Mouse (Mus musculus) small intestine, adult 2 months (tissue): ENCODE results near the gene Cntln. TPM values are rescaled to one million over a fixed set of nuclear protein-coding genes. Genes with fewer than 3 reads are reported as not detected.

Experiments used
- H3K27ac ChIP-seq: fragments of 200-500 bp; 2 replicates; pipeline ENCODE4 v1.5.1; 2012; ENCODE audit warnings: low read depth, low read length, control low read depth, inconsistent platforms; ENCODE audit not compliant: insufficient read depth
- H3K27me3 ChIP-seq: fragments of 200-500 bp; 2 replicates; pipeline ENCODE4 v1.6.1; 2012; ENCODE audit warnings: mild to moderate bottlenecking, moderate library complexity, low read length, inconsistent platforms; ENCODE audit not compliant: control insufficient read depth, insufficient read depth
- H3K36me3 ChIP-seq: fragments of 200-500 bp; 2 replicates; pipeline ENCODE4 v1.6.1; 2012; ENCODE audit warnings: mild to moderate bottlenecking, low read length, control low read depth, inconsistent platforms; ENCODE audit not compliant: control insufficient read depth, insufficient read depth
- H3K4me1 ChIP-seq: fragments of 200-500 bp; 2 replicates; pipeline ENCODE4 v1.6.1; 2012; ENCODE audit warnings: low read length, inconsistent platforms, mixed read lengths; ENCODE audit not compliant: control insufficient read depth, insufficient read depth, insufficient read length
- H3K4me3 ChIP-seq: fragments of 200-500 bp; 2 replicates; pipeline ENCODE4 v1.5.1; 2012; ENCODE audit warnings: low read depth, mild to moderate bottlenecking, control low read depth, inconsistent platforms, low read length, moderate library complexity
- CTCF ChIP-seq: fragments of 200-500 bp; IDR thresholded peaks from 2 replicates; pipeline ENCODE4 v1.5.1; 2012; ENCODE audit warnings: low read depth, mild to moderate bottlenecking, control low read depth, inconsistent platforms, low read length, moderate library complexity, mixed read lengths; ENCODE audit not compliant: insufficient replicate concordance, insufficient read length; ENCODE audit errors: extremely low read depth
- POLR2A ChIP-seq: fragments of 200-500 bp; IDR thresholded peaks from 2 replicates; pipeline ENCODE4 v1.6.1; 2012; ENCODE audit warnings: low read depth, mild to moderate bottlenecking, control low read depth, inconsistent platforms, low read length, moderate library complexity
- WGBS: fragments of 180-500 bp; shearing (Covaris S2); methylation state at CpG from one replicate; pipeline ENCODE4 v1.1.7; 2018; 5-methylcytosine and 5-hydroxymethylcytosine counted together
- polyA plus RNA-seq: library from polyadenylated mRNA; depleted of rRNA; stranded (reverse); fragments of >200 nt; gene quantifications from 2 replicates; pipeline ENCODE4 v1.2.3, GENCODE M21; 2012

Gene Cntln
- polyA plus RNA-seq, 1 experiment, result 0.42 TPM

DNA sequence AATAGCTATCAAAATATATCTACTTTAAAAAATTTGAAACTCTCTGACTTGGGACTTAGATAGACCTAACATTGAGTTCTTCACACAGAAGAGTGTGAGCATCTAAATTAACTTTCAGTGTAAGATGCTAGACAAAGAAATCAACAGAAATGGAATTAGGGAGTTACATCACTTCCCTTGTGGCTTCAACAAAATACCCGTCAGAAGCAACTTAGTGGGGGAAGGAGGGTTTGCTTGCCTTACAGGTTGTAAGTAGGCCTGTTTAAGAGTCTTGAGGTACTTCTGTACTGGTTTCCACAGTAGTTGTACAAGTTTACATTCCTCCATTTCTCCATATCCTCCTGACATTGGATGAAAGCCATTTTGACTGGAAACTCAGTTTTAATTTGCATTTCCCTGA is 222.3 kb downstream of the Cntln start:
- Histone ChIP-seq H3K4me1 (no peaks in the 10 kb centered on the region), H3K36me3 (no peaks in the 10 kb centered on the region), H3K27me3 (no peaks in the 10 kb centered on the region), H3K27ac (no peak overlapping the region), H3K4me3 (no peak overlapping the region)
- WGBS, result 81% methylated on average over 1 of the region's 1 CpGs
- TF ChIP-seq POLR2A (no peak), CTCF (no peak)

DNA sequence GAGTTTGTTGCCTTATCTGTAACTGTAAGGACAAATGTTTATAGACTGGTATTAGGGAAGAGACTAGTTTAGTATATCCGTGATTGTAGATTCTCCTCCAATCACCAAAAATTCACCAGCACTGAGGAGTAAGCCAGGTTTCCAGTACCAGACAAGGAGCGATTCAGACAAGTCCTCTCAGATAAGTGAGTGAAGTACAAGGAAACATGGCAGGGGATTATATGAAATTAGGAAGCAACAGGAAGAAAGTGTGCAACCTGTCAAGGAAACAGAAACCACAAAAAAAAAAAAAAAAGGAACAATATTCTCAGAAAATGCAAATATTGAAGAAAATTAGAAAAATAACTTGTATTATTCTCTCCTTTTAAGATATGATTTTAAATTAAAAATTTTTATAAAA is 222.9 kb downstream of the Cntln start:
- Histone ChIP-seq H3K27ac (no peak overlapping the region), H3K4me3 (no peak overlapping the region), H3K4me1 (no peaks in the 10 kb centered on the region), H3K27me3 (no peaks in the 10 kb centered on the region), H3K36me3 (no peaks in the 10 kb centered on the region)
- 59% methylated on average over 2 of the region's 2 CpGs for WGBS
- TF ChIP-seq POLR2A, result no peak
- TF ChIP-seq CTCF, result no peak

DNA sequence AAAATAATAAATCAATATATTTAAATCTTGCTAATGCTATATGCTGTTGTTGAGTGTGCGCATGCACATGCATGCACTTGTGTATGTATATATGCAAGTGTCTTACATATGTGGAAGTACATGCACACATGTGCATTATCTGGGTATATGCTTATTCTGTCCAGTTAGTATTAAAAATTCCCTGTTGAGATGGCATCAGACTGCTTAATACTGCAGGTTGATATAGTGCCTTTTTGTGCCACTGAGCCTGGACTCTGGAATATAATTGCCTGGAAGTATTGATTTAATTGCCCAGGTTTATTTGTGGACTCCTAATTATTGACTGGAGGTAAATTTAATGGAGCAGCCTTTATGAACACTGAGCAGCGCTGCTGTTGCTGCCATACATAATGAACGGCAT is 236.2 kb downstream of the Cntln start:
- TF ChIP-seq CTCF (no peak), POLR2A (no peak)
- Histone ChIP-seq H3K36me3 (no peaks in the 10 kb centered on the region), H3K27me3 (no peaks in the 10 kb centered on the region), H3K4me3 (no peak overlapping the region), H3K27ac (no peak overlapping the region), H3K4me1 (no peaks in the 10 kb centered on the region)
- WGBS, result 72% methylated on average over 3 of the region's 3 CpGs

DNA sequence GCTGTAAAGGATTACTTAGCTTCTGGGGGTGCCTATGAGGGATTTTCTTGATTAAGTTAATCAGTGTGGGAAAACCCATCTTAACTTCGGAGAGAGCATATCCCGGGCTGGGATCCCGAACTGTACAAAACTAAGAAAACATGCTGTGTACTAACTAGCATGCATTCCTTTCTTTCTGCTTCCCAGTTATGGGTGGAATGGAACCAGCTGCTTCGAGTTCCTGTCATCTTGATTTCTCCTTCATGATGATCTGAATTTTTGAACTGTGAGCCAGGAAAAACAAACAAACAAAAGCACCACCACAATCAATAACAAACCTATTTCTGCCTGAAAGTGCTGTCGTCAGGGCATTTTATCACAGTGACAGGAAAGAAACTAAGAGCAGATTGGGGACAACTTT is 265.6 kb downstream of the Cntln start:
- H3K27ac ChIP-seq, result no peak overlapping the region
- no peaks in the 10 kb centered on the region for H3K4me1 ChIP-seq
- H3K4me3 ChIP-seq, result no peak overlapping the region
- 64% methylated on average over 5 of the region's 5 CpGs for WGBS
- no peaks in the 10 kb centered on the region for H3K36me3 ChIP-seq
- no peaks in the 10 kb centered on the region for H3K27me3 ChIP-seq
- TF ChIP-seq CTCF, result no peak
- no peak for TF ChIP-seq POLR2A

DNA sequence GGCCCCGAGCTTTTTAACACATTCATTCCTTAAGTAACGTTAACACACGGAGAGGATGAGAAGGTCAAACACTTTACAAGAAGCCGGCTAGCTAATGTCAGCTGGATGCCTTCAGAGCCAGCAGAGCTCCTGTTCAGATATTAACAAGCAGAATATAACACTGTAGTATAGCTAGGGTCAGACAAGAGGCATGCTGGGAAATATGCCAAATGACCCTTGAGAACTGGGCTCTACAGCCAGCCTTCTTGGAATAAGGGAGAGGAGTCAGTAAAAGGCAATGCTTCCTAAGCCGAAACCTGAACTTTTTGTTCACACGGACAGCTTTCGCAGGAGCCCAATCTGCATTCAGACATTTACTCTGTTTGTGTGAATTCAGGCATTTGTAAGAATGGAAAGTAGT is 267.8 kb downstream of the Cntln start:
- 77% methylated on average over 7 of the region's 7 CpGs for WGBS
- Histone ChIP-seq H3K4me1 (no peaks in the 10 kb centered on the region), H3K4me3 (no peak overlapping the region), H3K36me3 (no peaks in the 10 kb centered on the region), H3K27me3 (no peaks in the 10 kb centered on the region), H3K27ac (no peak overlapping the region)
- no peak for TF ChIP-seq CTCF
- no peak for TF ChIP-seq POLR2A

DNA sequence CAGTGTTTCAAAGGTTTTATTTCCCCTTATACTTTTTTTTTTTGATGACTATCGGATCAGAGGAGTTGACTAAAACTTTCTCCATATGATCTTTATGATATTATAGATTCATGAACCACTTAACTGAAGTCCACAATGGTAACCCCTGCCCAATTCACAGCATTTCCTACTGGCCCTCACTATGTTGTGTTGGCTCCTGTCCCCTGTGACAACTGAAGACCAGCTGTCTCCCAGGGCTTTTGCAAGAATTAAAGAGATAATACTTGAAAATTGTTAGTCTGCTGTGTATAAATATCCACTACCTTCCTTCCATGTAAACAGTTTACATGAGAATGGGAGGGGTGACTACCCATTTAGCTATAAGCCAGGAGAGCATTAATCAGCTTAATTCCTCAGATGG is 270.3 kb downstream of the Cntln start:
- Histone ChIP-seq H3K27me3 (no peaks in the 10 kb centered on the region), H3K27ac (no peak overlapping the region), H3K4me3 (no peak overlapping the region), H3K36me3 (no peaks in the 10 kb centered on the region), H3K4me1 (no peaks in the 10 kb centered on the region)
- WGBS, result 75% methylated on average over 1 of the region's 1 CpGs
- TF ChIP-seq POLR2A, result no peak
- no peak for TF ChIP-seq CTCF

DNA sequence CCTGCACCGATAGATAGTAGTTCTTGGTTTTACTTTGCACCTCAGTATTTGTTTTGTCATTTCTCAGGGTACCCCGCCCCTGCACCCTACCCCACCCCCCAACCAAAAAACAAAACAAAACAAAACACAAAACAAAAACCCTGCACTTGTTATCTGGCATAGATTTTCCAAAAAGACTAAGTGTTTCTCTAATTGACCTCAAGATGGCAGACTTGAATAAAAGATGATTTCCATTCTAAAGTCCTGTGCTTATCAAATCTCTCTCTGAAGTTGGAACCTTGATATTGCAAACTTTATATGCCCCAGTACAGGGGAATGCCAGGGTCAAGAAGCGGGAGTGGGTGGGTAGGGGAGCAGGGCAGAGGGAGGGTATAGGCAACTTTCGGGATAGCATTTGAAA is 277.0 kb downstream of the Cntln start:
- 43% methylated on average over 4 of the region's 4 CpGs for WGBS
- Histone ChIP-seq H3K36me3 (no peaks in the 10 kb centered on the region), H3K4me3 (no peak overlapping the region), H3K4me1 (no peaks in the 10 kb centered on the region), H3K27me3 (no peaks in the 10 kb centered on the region), H3K27ac (no peak overlapping the region)
- TF ChIP-seq POLR2A (no peak), CTCF (no peak; the same call in 1 of the 2 replicates)
